Mouse (Mus musculus) embryonic facial prominence, embryonic 11.5 days (tissue): Measurements from ENCODE around the gene Eef1g. TPM values are rescaled to one million over a fixed set of nuclear protein-coding genes. Genes with fewer than 3 reads are reported as not detected.

Experiments
- ATAC-seq: fragments of 200-750 bp; cut with Nextera tagmentation; replicated peaks from 2 replicates; pipeline ENCODE4 v1.8.0; 2017; ENCODE audit warnings: low read depth; ENCODE audit not compliant: insufficient number of reproducible peaks, low FRiP score, low TSS enrichment
- DNase-seq: peaks from one replicate; pipeline ENCODE4 v3.0.0-alpha.2; 2015; ENCODE audit warnings: low spot score
- H3K27ac ChIP-seq: fragments of 300-500 bp; sonication (generic); replicated peaks from 2 replicates; pipeline ENCODE4 v1.5.1; 2014; ENCODE audit warnings: mild to moderate bottlenecking, low read depth, low read length, control low read depth
- H3K27me3 ChIP-seq: fragments of 300-500 bp; sonication (generic); 2 replicates; pipeline ENCODE4 v1.6.1; 2014; ENCODE audit warnings: mild to moderate bottlenecking, low read length, moderate library complexity, mixed read lengths; ENCODE audit not compliant: control insufficient read depth, insufficient read depth
- H3K36me3 ChIP-seq: fragments of 300-500 bp; sonication (generic); replicated peaks from 2 replicates; pipeline ENCODE4 v1.6.1; 2014; ENCODE audit warnings: low read depth, mild to moderate bottlenecking, low read length, moderate library complexity, mixed read lengths; ENCODE audit not compliant: control insufficient read depth, insufficient read depth
- H3K4me1 ChIP-seq: fragments of 300-500 bp; sonication (generic); 2 replicates; pipeline ENCODE4 v1.6.1; 2014; ENCODE audit warnings: low read length, mixed read lengths; ENCODE audit not compliant: control insufficient read depth, insufficient read depth
- H3K4me2 ChIP-seq: fragments of 300-500 bp; sonication (generic); 2 replicates; pipeline ENCODE4 v1.6.1; 2014; ENCODE audit warnings: low read depth, mild to moderate bottlenecking, control low read depth, low read length, moderate library complexity
- H3K4me3 ChIP-seq: fragments of 300-500 bp; sonication (generic); 2 replicates; pipeline ENCODE4 v1.5.1; 2014; ENCODE audit warnings: low read depth, low read length, control low read depth
- H3K9ac ChIP-seq: fragments of 300-500 bp; sonication (generic); replicated peaks from 2 replicates; pipeline ENCODE4 v1.6.1; 2014; ENCODE audit warnings: mild to moderate bottlenecking, control low read depth, low read length
- H3K9me3 ChIP-seq: fragments of 300-500 bp; sonication (generic); replicated peaks from 2 replicates; pipeline ENCODE4 v1.6.1; 2016; ENCODE audit warnings: mild to moderate bottlenecking, low read length, inconsistent platforms, mixed read lengths; ENCODE audit not compliant: control insufficient read depth
- WGBS: fragments of 180-500 bp; shearing (Covaris S2); extraction: QIAGEN DNeasy Blood & Tissue Kit; methylation state at CpG from one replicate; pipeline ENCODE4 v1.1.7; 2014; 5-methylcytosine and 5-hydroxymethylcytosine counted together
- polyA plus RNA-seq: library from polyadenylated mRNA; unstranded; fragments of >200 nt; fragmentation: Nextera tagmentation; extraction: Ambion mirVana; gene quantifications from 2 replicates; pipeline ENCODE4 v1.2.1, GENCODE M21; 2014

Eef1g gene
- polyA plus RNA-seq = 535 and 538 TPM in 2 replicates

DNA sequence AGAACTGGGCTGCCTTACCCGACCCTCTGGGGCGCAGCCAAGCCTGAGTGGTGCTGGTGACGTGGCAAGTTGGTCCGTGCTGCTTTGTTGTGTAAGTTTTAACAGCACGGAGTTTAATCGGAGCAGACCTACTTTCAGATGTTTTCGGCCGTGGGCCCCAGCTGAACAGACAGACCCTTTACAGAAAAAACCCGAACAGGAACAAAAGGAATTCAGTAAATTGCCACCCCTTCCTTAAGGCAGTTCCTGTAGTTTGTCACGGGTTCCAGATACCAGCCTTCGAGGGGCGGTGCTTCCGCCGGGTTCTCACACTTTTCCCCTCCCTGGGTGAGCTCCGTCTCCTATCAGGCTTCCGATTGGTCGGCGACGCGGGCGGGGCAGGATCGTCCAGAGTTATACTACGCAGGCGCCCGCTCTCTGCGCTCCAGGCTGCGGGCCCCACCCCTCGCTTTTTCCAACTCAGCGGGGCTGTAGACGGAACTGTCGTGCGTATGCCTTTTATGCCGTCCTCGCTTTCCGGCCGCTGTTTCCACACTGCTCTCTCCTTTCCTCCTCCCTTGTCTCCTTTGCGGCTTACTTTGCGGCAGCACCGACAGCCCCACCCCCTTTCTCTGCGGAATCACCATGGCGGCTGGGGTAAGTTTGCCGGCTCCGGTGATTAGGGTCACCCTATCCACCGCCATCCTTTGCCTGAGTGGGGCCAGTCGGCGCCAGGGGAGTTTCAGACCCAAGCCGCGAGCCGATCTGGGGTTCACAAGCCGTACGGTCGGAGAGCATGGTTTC lies at the start of gene Eef1g:
Gene Eef1g (plus strand): TSS at position 452 of the 783 bp plus-strand sequence.
- H3K36me3 ChIP-seq = peaks cover 6% of the 10 kb centered on the region
- H3K27ac ChIP-seq = peak within 1 kb of the TSS; percentile 78
- DNase-seq (peak; percentile 99), ATAC-seq (peak; percentile 99)
- H3K9ac ChIP-seq = peak within 1 kb of the TSS; percentile 66
- no peaks in the 10 kb centered on the region for H3K27me3 ChIP-seq
- peak within 1 kb of the TSS; percentile 62 for H3K4me2 ChIP-seq
- no peaks in the 10 kb centered on the region for H3K9me3 ChIP-seq
- H3K4me1 ChIP-seq = no peaks in the 10 kb centered on the region
- under 1% methylated on average over 52 of the region's 52 CpGs for WGBS
- peak within 1 kb of the TSS; percentile 59 for H3K4me3 ChIP-seq

DNA sequence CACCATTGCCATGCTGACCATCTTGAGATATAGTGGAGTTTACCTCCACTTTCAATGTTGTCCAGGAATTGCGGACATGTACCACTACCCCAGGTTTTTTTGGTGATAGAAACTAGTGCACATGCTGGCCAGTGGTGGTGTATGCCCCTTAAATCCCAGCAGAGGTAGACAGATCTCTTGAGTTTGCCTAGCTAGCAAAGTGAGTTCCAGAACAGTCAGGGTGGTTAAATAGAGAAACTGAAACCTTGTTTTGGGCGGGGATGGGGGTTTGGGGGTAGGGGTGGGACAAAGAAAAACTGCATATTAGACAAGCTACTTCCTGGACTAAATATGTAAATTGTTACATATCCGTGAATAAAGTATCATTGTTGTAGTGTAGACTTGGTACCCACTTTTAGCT lies 47.8 kb upstream of the Eef1g start:
- Histone ChIP-seq H3K4me1 (no peaks in the 10 kb centered on the region), H3K36me3 (peaks cover 19% of the 10 kb centered on the region)

GRCm38 (mm10) chr19:8919684-8920072 lies 47.2 kb upstream of the Eef1g start:
- Histone ChIP-seq H3K9ac (peak overlapping the region; percentile 81; the same call in 1 of the 2 replicates), H3K4me3 (peak overlapping the region; percentile 76), H3K9me3 (no peaks in the 10 kb centered on the region), H3K4me2 (peak overlapping the region; percentile 52), H3K27me3 (no peaks in the 10 kb centered on the region), H3K4me1 (no peaks in the 10 kb centered on the region), H3K27ac (no peak overlapping the region), H3K36me3 (peaks cover 12% of the 10 kb centered on the region)
- 64% methylated on average over 6 of the region's 6 CpGs for WGBS
- ATAC-seq (no peak), DNase-seq (no peak)

More for the DNA sequence above, 47.8 kb upstream of the Eef1g start:
- H3K4me2 ChIP-seq = no peak overlapping the region
- DNase-seq (no peak), ATAC-seq (no peak)
- H3K9ac ChIP-seq = no peak overlapping the region
- 90% methylated on average over 3 of the region's 3 CpGs for WGBS
- no peak overlapping the region for H3K4me3 ChIP-seq
- H3K27me3 ChIP-seq = no peaks in the 10 kb centered on the region
- no peaks in the 10 kb centered on the region for H3K9me3 ChIP-seq
- H3K27ac ChIP-seq = no peak overlapping the region

GRCm38 (mm10) chr19:8920073-8920736 lies 46.6 kb upstream of the Eef1g start, which contains the start of gene B3gat3:
TSS of gene B3gat3 (plus strand) at chr19:8920374.
- 3% methylated on average over 47 of the region's 50 CpGs for WGBS
- peak; percentile 96 for ATAC-seq

DNA sequence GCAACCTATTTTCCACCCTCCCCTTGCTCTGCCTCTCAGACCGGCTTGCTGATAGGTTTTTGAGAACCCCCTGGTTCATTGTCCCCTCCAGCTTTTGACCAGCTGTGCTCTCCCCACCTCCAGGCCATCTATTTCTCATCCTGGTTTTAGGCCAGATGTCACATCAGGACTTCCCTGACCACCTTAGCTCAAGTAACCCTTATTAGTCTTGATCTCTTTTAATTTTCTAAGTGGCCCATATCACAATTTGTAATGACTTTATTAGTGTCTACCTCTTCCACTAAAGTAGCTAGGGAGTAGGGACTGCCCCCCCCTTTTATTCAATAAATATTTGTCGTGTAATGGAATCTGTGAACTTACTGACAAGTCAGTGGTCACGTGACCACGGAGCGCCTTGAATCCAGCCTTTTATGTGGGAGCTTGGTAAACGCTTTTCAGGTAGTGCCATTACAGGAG lies 46.0 kb upstream of the Eef1g start:
- H3K27ac ChIP-seq = peak overlapping the region; percentile 78
- WGBS = 2% methylated on average over 6 of the region's 6 CpGs
- no peaks in the 10 kb centered on the region for H3K27me3 ChIP-seq
- no peak for ATAC-seq
- H3K4me3 ChIP-seq = peak overlapping the region; percentile 76
- peak overlapping the region; percentile 52 for H3K4me2 ChIP-seq
- H3K9ac ChIP-seq = peak overlapping the region; percentile 81
- no peaks in the 10 kb centered on the region for H3K4me1 ChIP-seq
- peak; percentile 75 for DNase-seq
- peaks cover 7% of the 10 kb centered on the region; the same call in 1 of the 2 replicates for H3K36me3 ChIP-seq
- no peaks in the 10 kb centered on the region for H3K9me3 ChIP-seq

More at GRCm38 (mm10) chr19:8920073-8920736, 46.6 kb upstream of the Eef1g start, which contains the start of gene B3gat3:
- Histone ChIP-seq H3K36me3 (peaks cover 8% of the 10 kb centered on the region; the same call in 1 of the 2 replicates), H3K9ac (peak within 1 kb of the TSS; percentile 81), H3K4me2 (peak within 1 kb of the TSS; percentile 52), H3K9me3 (no peaks in the 10 kb centered on the region), H3K27me3 (no peaks in the 10 kb centered on the region), H3K27ac (peak within 1 kb of the TSS; percentile 78), H3K4me3 (peak within 1 kb of the TSS; percentile 76), H3K4me1 (no peaks in the 10 kb centered on the region)
- peak; percentile 96 for DNase-seq

DNA sequence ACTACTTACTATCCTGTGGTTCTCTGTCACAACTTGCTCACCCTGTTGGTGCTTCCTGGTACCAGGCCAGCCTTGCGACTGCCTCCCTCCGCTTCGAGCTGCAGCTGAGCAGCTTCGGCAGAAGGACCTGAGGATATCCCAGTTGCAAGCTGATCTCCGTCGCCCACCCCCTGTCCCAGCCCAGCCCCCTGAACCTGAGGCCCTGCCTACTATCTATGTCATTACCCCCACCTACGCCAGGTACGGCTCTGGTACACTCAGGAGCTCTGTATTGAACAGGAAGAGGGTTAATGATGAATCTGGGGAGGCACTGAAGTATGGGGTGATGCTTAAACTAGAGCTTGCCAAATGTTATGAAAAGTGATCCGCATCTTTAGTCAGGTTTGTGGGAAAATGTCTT lies 45.1 kb upstream of the Eef1g start:
- Histone ChIP-seq H3K9me3 (no peaks in the 10 kb centered on the region), H3K9ac (no peak overlapping the region), H3K36me3 (peaks cover 2% of the 10 kb centered on the region; the same call in 1 of the 2 replicates), H3K27ac (no peak overlapping the region), H3K4me2 (peak overlapping the region; percentile 15; the same call in 1 of the 2 replicates), H3K4me1 (no peaks in the 10 kb centered on the region), H3K27me3 (no peaks in the 10 kb centered on the region), H3K4me3 (peak overlapping the region; percentile 76; the same call in 1 of the 2 replicates)
- WGBS = 54% methylated on average over 9 of the region's 9 CpGs
- ATAC-seq (no peak), DNase-seq (no peak)

GRCm38 (mm10) chr19:8926766-8927165 lies 40.1 kb upstream of the Eef1g start:
- Histone ChIP-seq H3K9ac (no peak overlapping the region), H3K4me1 (no peaks in the 10 kb centered on the region), H3K27ac (no peak overlapping the region), H3K4me3 (no peak overlapping the region), H3K27me3 (no peaks in the 10 kb centered on the region), H3K36me3 (no peaks in the 10 kb centered on the region), H3K9me3 (no peaks in the 10 kb centered on the region), H3K4me2 (no peak overlapping the region)
- ATAC-seq (no peak), DNase-seq (no peak)
- WGBS = 88% methylated on average over 2 of the region's 2 CpGs
